Mouse (Mus musculus) embryonic facial prominence, embryonic 12.5 days (tissue): Measurements from ENCODE around the gene Iqschfp. TPM values are rescaled to one million over a fixed set of nuclear protein-coding genes. Genes with fewer than 3 reads are reported as not detected.

Source experiments
- ATAC-seq: fragments of 200-750 bp; cut with Nextera tagmentation; 2 replicates; pipeline ENCODE4 v1.8.0; 2017; ENCODE audit not compliant: insufficient number of reproducible peaks, insufficient read depth, low FRiP score, low TSS enrichment
- H3K27ac ChIP-seq: fragments of 300-500 bp; sonication (generic); 2 replicates; pipeline ENCODE4 v1.5.1; 2016; ENCODE audit warnings: mild to moderate bottlenecking
- H3K27me3 ChIP-seq: fragments of 300-500 bp; sonication (generic); 2 replicates; pipeline ENCODE4 v1.6.1; 2016; ENCODE audit warnings: mild to moderate bottlenecking, moderate library complexity
- H3K36me3 ChIP-seq: fragments of 300-500 bp; sonication (generic); 2 replicates; pipeline ENCODE4 v1.6.1; 2016; ENCODE audit warnings: mild to moderate bottlenecking
- H3K4me1 ChIP-seq: fragments of 300-500 bp; sonication (generic); 2 replicates; pipeline ENCODE4 v1.6.1; 2016
- H3K4me2 ChIP-seq: fragments of 300-500 bp; sonication (generic); replicated peaks from 2 replicates; pipeline ENCODE4 v1.6.1; 2016; ENCODE audit warnings: mild to moderate bottlenecking, moderate library complexity
- H3K4me3 ChIP-seq: fragments of 300-500 bp; sonication (generic); 2 replicates; pipeline ENCODE4 v1.5.1; 2016; ENCODE audit warnings: mild to moderate bottlenecking
- H3K9ac ChIP-seq: fragments of 300-500 bp; sonication (generic); 2 replicates; pipeline ENCODE4 v1.6.1; 2016; ENCODE audit warnings: mild to moderate bottlenecking, moderate library complexity
- H3K9me3 ChIP-seq: fragments of 300-500 bp; sonication (generic); 2 replicates; pipeline ENCODE4 v1.6.1; 2016; ENCODE audit warnings: mild to moderate bottlenecking, moderate library complexity
- WGBS: fragments of 180-500 bp; shearing (Covaris S2); methylation state at CpG from one replicate; pipeline ENCODE4 v1.1.7; 2016; 5-methylcytosine and 5-hydroxymethylcytosine counted together
- polyA plus RNA-seq: library from polyadenylated mRNA; unstranded; fragments of >200 nt; fragmentation: Nextera tagmentation; extraction: Ambion mirVana; gene quantifications from 2 replicates; pipeline ENCODE4 v1.2.1, GENCODE M21; 2016

The Iqschfp gene
- polyA plus RNA-seq, 1 experiment from 2014 or later: 0.13 TPM

- WGBS: 36% methylated on average over 4 of the region's 4 CpGs
- Histone ChIP-seq H3K27me3 (no peaks in the 10 kb centered on the region), H3K27ac (no peak overlapping the region), H3K9ac (no peak overlapping the region), H3K4me1 (no peaks in the 10 kb centered on the region), H3K4me2 (no peak overlapping the region), H3K9me3 (no peaks in the 10 kb centered on the region), H3K4me3 (no peak overlapping the region), H3K36me3 (no peaks in the 10 kb centered on the region)
- no peak for ATAC-seq
Observed at GRCm38 (mm10) chr3:68306726-68307125, 414.7 kb downstream of the Iqschfp start.

- no peaks in the 10 kb centered on the region for H3K9me3 ChIP-seq
- H3K36me3 ChIP-seq: no peaks in the 10 kb centered on the region
- no peak overlapping the region for H3K4me3 ChIP-seq
- H3K27ac ChIP-seq: no peak overlapping the region
- H3K4me2 ChIP-seq: no peak overlapping the region
- no peak overlapping the region for H3K9ac ChIP-seq
- 74% methylated on average over 6 of the region's 6 CpGs for WGBS
- H3K4me1 ChIP-seq: no peaks in the 10 kb centered on the region
- ATAC-seq: no peak
- H3K27me3 ChIP-seq: no peaks in the 10 kb centered on the region
Observed at GRCm38 (mm10) chr3:68325575-68325974, 433.5 kb downstream of the Iqschfp start.

GRCm38 (mm10) chr3:68332515-68332914 lies 440.5 kb downstream of the Iqschfp start:
- Histone ChIP-seq H3K4me2 (no peak overlapping the region), H3K4me1 (no peaks in the 10 kb centered on the region), H3K9me3 (no peaks in the 10 kb centered on the region), H3K9ac (no peak overlapping the region), H3K4me3 (no peak overlapping the region), H3K36me3 (no peaks in the 10 kb centered on the region), H3K27me3 (no peaks in the 10 kb centered on the region), H3K27ac (no peak overlapping the region)
- no peak for ATAC-seq
- 52% methylated on average over 2 of the region's 2 CpGs for WGBS

GRCm38 (mm10) chr3:68335501-68335900 lies 443.5 kb downstream of the Iqschfp start:
- H3K27me3 ChIP-seq: no peaks in the 10 kb centered on the region
- 90% methylated on average over 4 of the region's 4 CpGs for WGBS
- no peaks in the 10 kb centered on the region for H3K4me1 ChIP-seq
- no peaks in the 10 kb centered on the region for H3K9me3 ChIP-seq
- H3K4me2 ChIP-seq: no peak overlapping the region
- no peak overlapping the region for H3K27ac ChIP-seq
- H3K4me3 ChIP-seq: no peak overlapping the region
- H3K36me3 ChIP-seq: no peaks in the 10 kb centered on the region
- no peak for ATAC-seq
- no peak overlapping the region for H3K9ac ChIP-seq

- Histone ChIP-seq H3K4me1 (0 out of 2 replicates have a peak, but pooled peaks cover 3% of the 10 kb centered on the region), H3K36me3 (no peaks in the 10 kb centered on the region), H3K9ac (no peak overlapping the region), H3K27me3 (no peaks in the 10 kb centered on the region), H3K9me3 (no peaks in the 10 kb centered on the region), H3K4me2 (no peak overlapping the region), H3K27ac (no peak overlapping the region), H3K4me3 (no peak overlapping the region)
- no peak for ATAC-seq
- 78% methylated on average over 6 of the region's 6 CpGs for WGBS
Observed at GRCm38 (mm10) chr3:68350624-68351023, 458.6 kb downstream of the Iqschfp start.

- no peak for ATAC-seq
- no peaks in the 10 kb centered on the region for H3K27me3 ChIP-seq
- H3K36me3 ChIP-seq: no peaks in the 10 kb centered on the region
- H3K4me3 ChIP-seq: no peak overlapping the region
- H3K9me3 ChIP-seq: no peaks in the 10 kb centered on the region
- no peak overlapping the region for H3K4me2 ChIP-seq
- H3K9ac ChIP-seq: no peak overlapping the region
- 46% methylated on average over 3 of the region's 3 CpGs for WGBS
- 0 out of 2 replicates have a peak, but pooled peaks cover 3% of the 10 kb centered on the region for H3K4me1 ChIP-seq
- H3K27ac ChIP-seq: no peak overlapping the region
Observed at GRCm38 (mm10) chr3:68351461-68351860, 459.4 kb downstream of the Iqschfp start.

GRCm38 (mm10) chr3:68352961-68353360 lies 460.9 kb downstream of the Iqschfp start:
- 0 out of 2 replicates have a peak, but pooled peaks cover 3% of the 10 kb centered on the region for H3K4me1 ChIP-seq
- ATAC-seq: no peak
- H3K9me3 ChIP-seq: no peaks in the 10 kb centered on the region
- no peaks in the 10 kb centered on the region for H3K36me3 ChIP-seq
- 90% methylated on average over 7 of the region's 7 CpGs for WGBS
- H3K4me2 ChIP-seq: no peak overlapping the region
- no peak overlapping the region for H3K4me3 ChIP-seq
- H3K27me3 ChIP-seq: no peaks in the 10 kb centered on the region
- no peak overlapping the region for H3K27ac ChIP-seq
- no peak overlapping the region for H3K9ac ChIP-seq

GRCm38 (mm10) chr3:68353492-68353891 lies 461.5 kb downstream of the Iqschfp start:
- 45% methylated on average over 3 of the region's 3 CpGs for WGBS
- Histone ChIP-seq H3K4me2 (no peak overlapping the region), H3K27me3 (no peaks in the 10 kb centered on the region)

GRCm38 (mm10) chr3:68356516-68356915 lies 464.5 kb downstream of the Iqschfp start:
- H3K4me2 ChIP-seq: no peak overlapping the region
- 86% methylated on average over 2 of the region's 2 CpGs for WGBS
- H3K9ac ChIP-seq: no peak overlapping the region
- H3K4me1 ChIP-seq: no peaks in the 10 kb centered on the region
- H3K27ac ChIP-seq: no peak overlapping the region
- no peak for ATAC-seq
- H3K36me3 ChIP-seq: no peaks in the 10 kb centered on the region
- H3K4me3 ChIP-seq: no peak overlapping the region
- no peaks in the 10 kb centered on the region for H3K9me3 ChIP-seq
- no peaks in the 10 kb centered on the region for H3K27me3 ChIP-seq

More at GRCm38 (mm10) chr3:68353492-68353891, 461.5 kb downstream of the Iqschfp start:
- 0 out of 2 replicates have a peak, but pooled peaks cover 3% of the 10 kb centered on the region for H3K4me1 ChIP-seq
- no peaks in the 10 kb centered on the region for H3K36me3 ChIP-seq
- H3K9me3 ChIP-seq: no peaks in the 10 kb centered on the region
- H3K9ac ChIP-seq: no peak overlapping the region
- no peak overlapping the region for H3K4me3 ChIP-seq
- no peak overlapping the region for H3K27ac ChIP-seq
- no peak for ATAC-seq

GRCm38 (mm10) chr3:68368029-68368428 lies 476.0 kb downstream of the Iqschfp start:
- H3K4me1 ChIP-seq: no peaks in the 10 kb centered on the region
- no peak overlapping the region for H3K9ac ChIP-seq
- no peak overlapping the region for H3K27ac ChIP-seq
- no peaks in the 10 kb centered on the region for H3K36me3 ChIP-seq
- no peaks in the 10 kb centered on the region for H3K27me3 ChIP-seq
- no peak overlapping the region for H3K4me3 ChIP-seq
- H3K4me2 ChIP-seq: no peak overlapping the region
- no peak for ATAC-seq
- H3K9me3 ChIP-seq: no peaks in the 10 kb centered on the region

- ATAC-seq: no peak
- no CpG with 5 or more reads among the region's 1 CpGs for WGBS
- Histone ChIP-seq H3K36me3 (no peaks in the 10 kb centered on the region), H3K9ac (no peak overlapping the region), H3K4me3 (no peak overlapping the region), H3K27me3 (no peaks in the 10 kb centered on the region), H3K4me2 (no peak overlapping the region), H3K27ac (no peak overlapping the region), H3K4me1 (no peaks in the 10 kb centered on the region), H3K9me3 (no peaks in the 10 kb centered on the region)
Observed at GRCm38 (mm10) chr3:68372925-68373324, 480.9 kb downstream of the Iqschfp start.

GRCm38 (mm10) chr3:68375100-68375508 lies 483.1 kb downstream of the Iqschfp start:
- Histone ChIP-seq H3K9me3 (no peaks in the 10 kb centered on the region), H3K4me3 (no peak overlapping the region), H3K9ac (no peak overlapping the region), H3K36me3 (no peaks in the 10 kb centered on the region), H3K4me2 (no peak overlapping the region), H3K4me1 (no peaks in the 10 kb centered on the region), H3K27me3 (no peaks in the 10 kb centered on the region), H3K27ac (no peak overlapping the region)
- ATAC-seq: no peak
- WGBS: 41% methylated on average over 10 of the region's 10 CpGs
